Mouse (Mus musculus) heart, adult 2 months (tissue): Measurements from ENCODE around the gene Orai1. TPM values are rescaled to one million over a fixed set of nuclear protein-coding genes. Genes with fewer than 3 reads are reported as not detected.

Experiments
- DNase-seq, 2 experiments: peaks; one replicate each; pipeline ENCODE4 v3.0.0; 2021
- H3K27ac ChIP-seq: fragments of 200-600 bp; 2 replicates; pipeline ENCODE4 v1.8.1; 2022
- H3K27me3 ChIP-seq: fragments of 200-500 bp; 2 replicates; pipeline ENCODE4 v1.6.1; 2012; ENCODE audit warnings: mild to moderate bottlenecking, low read length, inconsistent platforms, mixed read lengths; ENCODE audit not compliant: control insufficient read depth, insufficient read depth
- H3K36me3 ChIP-seq: fragments of 200-500 bp; 2 replicates; pipeline ENCODE4 v1.6.1; 2012; ENCODE audit warnings: low read length, inconsistent platforms; ENCODE audit not compliant: control insufficient read depth, insufficient read depth
- H3K4me1 ChIP-seq: fragments of 200-500 bp; 2 replicates; pipeline ENCODE4 v1.6.1; 2011; ENCODE audit warnings: low read length; ENCODE audit not compliant: control insufficient read depth, insufficient read depth
- H3K4me3 ChIP-seq: fragments of 200-600 bp; 2 replicates; pipeline ENCODE4 v1.8.1; 2022
- H3K79me2 ChIP-seq: fragments of 200-500 bp; replicated peaks from 2 replicates; pipeline ENCODE4 v1.6.1; 2012; ENCODE audit warnings: mild to moderate bottlenecking, inconsistent platforms, low read length, moderate library complexity, mixed read lengths; ENCODE audit not compliant: control insufficient read depth, insufficient read depth
- H3K9ac ChIP-seq: fragments of 200-500 bp; 2 replicates; pipeline ENCODE4 v1.6.1; 2012; ENCODE audit warnings: low read depth, mild to moderate bottlenecking, control low read depth, inconsistent platforms, low read length, mixed read lengths
- CTCF ChIP-seq: fragments of 200-600 bp; IDR thresholded peaks from 2 replicates; pipeline ENCODE4 v1.8.1; 2022; ENCODE audit warnings: antibody characterized with exemption, mild to moderate bottlenecking, moderate library complexity
- EP300 ChIP-seq: fragments of 200-500 bp; IDR thresholded peaks from 2 replicates; pipeline ENCODE4 v1.6.1; 2011; ENCODE audit warnings: low read depth, low read length, control low read depth; ENCODE audit not compliant: insufficient read depth
- POLR2A ChIP-seq: fragments of 200-500 bp; IDR thresholded peaks from 2 replicates; pipeline ENCODE4 v1.6.1; 2011; ENCODE audit warnings: mild to moderate bottlenecking, low read depth, low read length, control low read depth; ENCODE audit not compliant: insufficient read depth
- WGBS: fragments of 180-500 bp; shearing (Covaris S2); methylation state at CpG from one replicate; pipeline ENCODE4 v1.1.7; 2018; 5-methylcytosine and 5-hydroxymethylcytosine counted together
- intact Hi-C: fragments of 180-260 bp; cut with DNase I; formaldehyde crosslinking; loops from one replicate; pipeline ENCODE4 v1.15.1; 2025
- polyA plus RNA-seq: library from polyadenylated mRNA; depleted of rRNA; stranded (reverse); fragments of >200 nt; gene quantifications from 2 replicates; pipeline ENCODE4 v1.2.3, GENCODE M21; 2012
- total RNA-seq, 2 experiments: library from RNA; stranded (reverse); gene quantifications; 2 replicates each; pipeline ENCODE4 v1.2.3; 2021

Gene Orai1
- total and polyA plus RNA-seq, 3 experiments: 11.7 to 42.8 (median 15.8) TPM

GRCm38 (mm10) chr5:123024965-123025573, 10.2 kb downstream of the Orai1 start:
- Histone ChIP-seq H3K4me1 (peaks cover 13% of the 10 kb centered on the region), H3K9ac (no peak overlapping the region), H3K27ac (no peak overlapping the region), H3K79me2 (peaks cover 2% of the 10 kb centered on the region), H3K4me3 (no peak overlapping the region), H3K36me3 (peaks cover 2% of the 10 kb centered on the region), H3K27me3 (no peaks in the 10 kb centered on the region)
- peak in 1 of 2 experiments; percentile 64 for DNase-seq
- no peak for TF ChIP-seq POLR2A
- no peak for TF ChIP-seq CTCF
- no peak for TF ChIP-seq EP300
- WGBS: 77% methylated on average over 9 of the region's 9 CpGs
- intact Hi-C loops: no loop called here

GRCm38 (mm10) chr5:123026414-123026813, 11.5 kb downstream of the Orai1 start:
- peaks cover 2% of the 10 kb centered on the region for H3K79me2 ChIP-seq
- no peak for TF ChIP-seq CTCF
- TF ChIP-seq EP300: no peak
- no peak for TF ChIP-seq POLR2A
- intact Hi-C loops: no loop called here
- no peaks in the 10 kb centered on the region; the same call in 1 of the 2 replicates for H3K36me3 ChIP-seq
- H3K27ac ChIP-seq: no peak overlapping the region
- WGBS: 65% methylated on average over 6 of the region's 6 CpGs
- no peak for DNase-seq
- H3K9ac ChIP-seq: no peak overlapping the region; the same call in 1 of the 2 replicates
- H3K27me3 ChIP-seq: no peaks in the 10 kb centered on the region
- peaks cover 13% of the 10 kb centered on the region for H3K4me1 ChIP-seq
- no peak overlapping the region for H3K4me3 ChIP-seq

GRCm38 (mm10) chr5:123027436-123027835, 12.6 kb downstream of the Orai1 start:
- Histone ChIP-seq H3K79me2 (peaks cover 2% of the 10 kb centered on the region), H3K36me3 (no peaks in the 10 kb centered on the region; the same call in 1 of the 2 replicates), H3K27me3 (no peaks in the 10 kb centered on the region), H3K9ac (no peak overlapping the region), H3K27ac (no peak overlapping the region), H3K4me1 (peaks cover 13% of the 10 kb centered on the region), H3K4me3 (no peak overlapping the region)
- TF ChIP-seq CTCF (no peak), EP300 (no peak), POLR2A (no peak)
- intact Hi-C loops: no loop called here
- WGBS: 26% methylated on average over 6 of the region's 6 CpGs
- DNase-seq: peak in 1 of 2 experiments; percentile 39

GRCm38 (mm10) chr5:123029729-123030128, 14.9 kb downstream of the Orai1 start:
- intact Hi-C loops: no loop called here
- no peak overlapping the region for H3K27ac ChIP-seq
- peaks cover 9% of the 10 kb centered on the region for H3K4me1 ChIP-seq

GRCm38 (mm10) chr5:123031312-123031711, 16.4 kb downstream of the Orai1 start:
- no peak overlapping the region for H3K27ac ChIP-seq
- intact Hi-C loops: no loop called here
- H3K27me3 ChIP-seq: no peaks in the 10 kb centered on the region
- no peak overlapping the region for H3K9ac ChIP-seq
- no peak for DNase-seq
- TF ChIP-seq EP300: no peak
- TF ChIP-seq CTCF: peak; percentile 13; the same call in 1 of the 2 replicates
- no peak overlapping the region for H3K4me3 ChIP-seq
- H3K79me2 ChIP-seq: peaks cover 2% of the 10 kb centered on the region; the same call in 1 of the 2 replicates
- peaks cover 11% of the 10 kb centered on the region for H3K4me1 ChIP-seq
- H3K36me3 ChIP-seq: no peaks in the 10 kb centered on the region; the same call in 1 of the 2 replicates
- 96% methylated on average over 3 of the region's 3 CpGs for WGBS

More at GRCm38 (mm10) chr5:123029729-123030128, 14.9 kb downstream of the Orai1 start:
- no peak for DNase-seq
- Histone ChIP-seq H3K36me3 (no peaks in the 10 kb centered on the region; the same call in 1 of the 2 replicates), H3K79me2 (peaks cover 2% of the 10 kb centered on the region; the same call in 1 of the 2 replicates), H3K9ac (no peak overlapping the region), H3K27me3 (no peaks in the 10 kb centered on the region), H3K4me3 (no peak overlapping the region)
- TF ChIP-seq CTCF: no peak
- no peak for TF ChIP-seq EP300
- TF ChIP-seq POLR2A: no peak
- 73% methylated on average over 7 of the region's 7 CpGs for WGBS

GRCm38 (mm10) chr5:123033646-123034160, 18.8 kb downstream of the Orai1 start:
- Histone ChIP-seq H3K36me3 (no peaks in the 10 kb centered on the region; the same call in 1 of the 2 replicates), H3K79me2 (no peaks in the 10 kb centered on the region), H3K4me1 (peaks cover 4% of the 10 kb centered on the region; the same call in 1 of the 2 replicates), H3K27ac (no peak overlapping the region), H3K27me3 (no peaks in the 10 kb centered on the region), H3K4me3 (no peak overlapping the region), H3K9ac (no peak overlapping the region)
- intact Hi-C loops: no loop called here
- no peak for TF ChIP-seq EP300
- TF ChIP-seq POLR2A: no peak
- TF ChIP-seq CTCF: no peak
- WGBS: 66% methylated on average over 7 of the region's 7 CpGs
- peak in 1 of 2 experiments; percentile 15 for DNase-seq
